Mouse (Mus musculus) left cerebral cortex, adult 8-10 months (tissue): ENCODE data around the gene Idh2. TPM values are rescaled to one million over a fixed set of nuclear protein-coding genes. Genes with fewer than 3 reads are reported as not detected.
"Not testable (repeated sequence)": the region's sequence is repeated elsewhere in the genome, so short reads cannot be mapped to it uniquely, and the experiment has no call there.

ENCODE experiments used
- DNase-seq, 2 experiments: peaks; one replicate each; pipeline ENCODE4 v3.0.0; 2022; ENCODE audit warnings: low spot score in 2 of 2
- total RNA-seq, 4 experiments: library from RNA; stranded (reverse); gene quantifications; 2 replicates each; pipeline ENCODE4 v1.2.4; 2022

Gene Idh2
- total RNA-seq, 4 experiments from 2014 or later: 61.7 to 68.1 (median 64.0) TPM

DNA sequence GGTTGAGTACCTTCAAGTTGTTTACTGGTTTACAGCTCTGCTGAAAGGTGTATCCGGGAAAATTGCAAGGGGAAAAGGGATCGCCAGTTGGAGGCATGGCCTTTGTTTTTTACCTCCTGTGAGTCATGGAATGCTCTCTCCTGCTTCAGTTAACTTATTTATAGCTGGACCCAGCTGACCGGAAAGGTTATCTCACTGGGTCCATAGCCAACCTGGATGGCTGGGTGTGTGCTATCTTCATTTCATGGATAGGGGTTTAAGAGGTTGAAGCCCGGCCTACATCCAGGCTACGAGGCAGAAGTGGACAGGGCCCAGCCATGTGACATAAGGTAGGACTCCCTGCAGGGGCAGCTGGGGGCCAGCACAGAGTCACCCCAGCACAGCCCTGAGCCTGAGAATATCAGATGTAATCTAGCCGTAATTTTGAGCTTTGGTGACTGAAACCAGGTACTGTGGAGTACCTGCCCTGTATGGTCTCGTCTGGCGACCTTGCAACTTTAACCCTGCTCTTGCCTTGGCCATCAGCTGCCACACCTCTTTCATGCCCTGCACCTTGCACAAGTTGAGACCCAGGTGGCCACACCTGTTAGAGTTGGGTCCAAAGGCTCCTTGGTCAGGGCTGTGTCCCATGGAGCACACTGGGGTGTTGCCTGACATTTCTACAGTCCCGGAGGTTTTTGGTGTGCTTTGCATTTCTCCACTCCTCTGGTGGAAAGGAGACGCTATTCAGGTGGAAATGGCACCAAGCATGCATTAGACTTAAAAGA is 55.0 kb downstream of the Idh2 start:
- no peak for DNase-seq

DNA sequence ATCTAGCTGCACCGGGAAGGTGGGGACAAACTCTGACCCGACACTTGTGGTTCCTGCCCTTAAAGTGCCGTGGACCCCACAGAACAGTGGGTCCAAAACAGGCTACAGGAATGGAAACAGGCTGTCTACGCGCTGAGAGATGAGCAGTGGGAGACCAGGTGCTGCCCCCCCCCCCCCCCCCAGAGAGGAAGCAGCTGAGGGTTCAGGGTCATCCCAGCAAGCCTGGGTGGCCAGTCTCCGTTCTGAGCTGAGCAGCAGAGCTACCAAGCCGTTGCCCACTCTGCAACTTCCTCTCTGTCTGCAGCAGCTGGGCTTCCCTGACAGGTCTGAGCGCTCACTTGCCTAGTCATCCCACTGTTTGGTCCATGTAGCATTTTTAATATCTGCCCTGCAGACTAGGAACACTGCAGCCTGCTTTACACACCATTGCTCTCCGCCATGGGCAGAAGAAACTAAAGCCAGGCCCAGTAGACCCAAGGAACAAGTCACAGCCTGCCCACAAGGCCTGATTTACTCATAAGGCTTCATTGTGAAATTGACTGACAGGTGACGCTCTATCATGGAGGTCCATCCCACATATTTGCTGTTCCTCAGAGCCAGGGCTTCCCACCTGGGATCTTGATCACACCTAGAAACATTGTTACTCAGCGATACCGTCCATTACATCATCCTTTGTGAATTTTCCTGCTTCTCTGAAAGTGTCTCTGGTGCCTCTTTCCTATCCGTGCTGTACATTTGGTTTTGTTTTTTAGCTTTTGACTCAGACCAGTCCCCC is 55.9 kb downstream of the Idh2 start:
- DNase-seq: no peak

DNA sequence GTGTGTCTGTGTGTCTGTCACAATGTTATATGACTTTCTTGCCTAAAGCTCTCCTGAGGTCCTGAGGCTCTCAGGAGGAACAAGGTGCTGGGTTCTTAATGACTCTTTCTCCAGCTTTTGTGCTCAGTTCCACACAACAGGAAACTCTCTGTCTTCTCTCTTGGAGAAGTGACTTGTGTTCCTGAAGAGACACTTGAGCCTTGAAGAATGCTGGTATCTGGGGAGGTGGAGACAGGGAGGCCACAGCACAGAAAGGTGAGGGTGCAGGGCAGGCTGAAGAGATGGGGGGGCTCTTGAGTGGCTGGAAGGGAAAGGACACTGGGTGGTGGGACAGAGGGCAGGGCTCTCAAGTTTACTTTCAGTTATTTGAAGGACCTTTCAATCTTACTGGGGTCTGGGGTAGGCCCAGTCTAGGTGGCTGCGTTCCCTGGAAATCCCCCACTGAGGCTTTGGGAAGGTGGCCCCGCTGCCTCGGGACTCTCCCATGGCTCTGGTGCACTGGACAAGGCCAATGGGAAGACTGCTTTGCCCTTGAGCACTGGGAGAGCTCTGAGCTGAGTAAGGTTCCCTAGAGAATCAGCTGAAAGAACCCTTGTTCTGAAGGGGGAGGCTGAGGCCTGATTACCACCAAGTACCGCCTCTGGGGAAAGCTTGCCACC is 56.7 kb downstream of the Idh2 start:
- no peak for DNase-seq

DNA sequence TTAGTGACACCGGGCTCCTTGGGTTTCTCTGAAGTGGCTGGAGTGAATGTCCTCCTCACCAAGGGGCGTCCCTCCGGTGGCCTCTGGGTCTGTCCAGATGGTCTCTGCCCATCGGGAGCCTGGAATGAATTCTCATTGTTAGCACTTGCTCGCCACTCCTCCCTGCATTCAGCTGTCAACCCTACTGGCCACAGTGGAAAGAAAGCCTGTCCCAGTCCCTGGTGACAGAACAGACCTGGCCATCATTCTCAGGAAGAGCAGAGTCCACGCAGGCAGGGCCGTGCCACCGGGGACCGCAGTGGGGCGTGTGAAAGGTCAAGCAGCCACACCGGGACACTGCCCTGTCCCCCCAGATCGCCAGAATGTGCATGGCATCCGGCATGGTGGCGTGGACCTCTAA is 57.4 kb downstream of the Idh2 start:
- no peak for DNase-seq

DNA sequence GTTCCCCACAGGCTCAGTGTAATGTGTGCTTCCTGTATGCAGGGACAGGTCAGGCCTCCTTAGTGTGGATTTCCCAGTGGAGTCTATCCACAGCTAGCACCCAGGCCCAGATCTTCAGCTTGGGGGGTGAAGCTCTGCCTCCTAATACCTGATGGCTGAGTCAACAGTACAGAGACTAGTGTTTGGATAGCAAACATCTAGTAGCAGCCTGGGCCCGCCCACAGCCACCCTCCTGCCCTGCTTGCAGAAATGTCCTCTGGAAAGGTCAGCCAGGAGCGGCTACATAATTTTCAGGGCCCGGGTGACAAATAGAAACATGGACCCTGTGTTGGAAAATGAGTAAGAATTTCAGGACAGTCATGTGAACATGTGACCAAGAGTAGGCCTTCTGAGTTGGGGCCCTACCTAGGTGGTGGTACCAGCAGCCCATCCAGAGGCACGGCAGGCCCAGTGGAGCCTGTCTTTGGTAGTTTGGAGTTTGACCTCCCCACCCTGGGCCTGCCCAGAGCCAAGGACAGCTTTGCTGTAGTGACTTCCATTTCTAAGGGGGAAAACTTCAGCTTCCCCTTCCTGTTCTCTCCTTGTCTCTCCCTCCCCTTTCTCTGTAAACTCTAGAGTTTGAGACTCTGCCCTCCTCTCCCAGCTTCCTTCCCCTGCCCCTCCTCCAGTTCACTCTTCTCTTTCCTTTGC is 58.0 kb downstream of the Idh2 start:
- DNase-seq: no peak

DNA sequence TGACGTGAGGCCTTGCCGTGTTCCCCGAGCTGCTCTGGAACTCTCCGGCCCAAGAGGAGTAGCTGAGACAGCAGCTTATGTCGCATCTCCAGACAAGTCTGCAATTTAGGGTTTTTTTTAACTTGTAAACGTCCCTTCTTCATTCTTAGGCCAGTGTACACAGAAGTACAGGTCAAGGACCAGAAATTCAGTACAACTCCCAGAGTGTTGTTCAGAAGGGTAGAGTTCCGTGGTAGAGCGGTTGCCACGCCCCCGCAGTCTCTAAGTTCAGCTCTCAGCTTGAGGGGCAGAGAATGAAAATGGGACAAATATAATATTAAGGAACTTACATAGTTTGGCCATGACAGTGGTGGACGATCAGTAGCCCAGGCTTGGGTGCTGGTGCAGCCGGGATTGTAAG is 59.4 kb downstream of the Idh2 start:
- DNase-seq: no peak

DNA sequence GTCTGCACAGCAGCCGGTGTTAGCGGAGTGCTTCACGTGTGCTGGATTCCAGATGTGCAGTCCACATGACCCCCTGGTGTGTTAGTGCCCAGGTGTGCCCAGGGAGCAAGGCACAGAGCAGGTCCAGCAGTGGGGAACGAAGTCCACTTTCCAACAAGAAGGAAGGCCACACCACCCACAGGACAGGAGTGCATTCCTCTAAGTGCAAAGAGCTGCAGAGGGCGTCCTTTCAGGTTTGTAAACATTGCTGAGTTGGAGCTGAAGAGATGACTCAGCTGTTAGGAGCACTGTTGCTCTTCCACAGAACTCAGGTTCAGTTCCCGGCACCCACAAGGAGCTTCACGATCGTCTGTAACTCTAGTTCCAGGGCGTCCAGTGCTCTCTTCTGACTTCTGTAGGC is 62.0 kb downstream of the Idh2 start:
- DNase-seq: no peak

DNA sequence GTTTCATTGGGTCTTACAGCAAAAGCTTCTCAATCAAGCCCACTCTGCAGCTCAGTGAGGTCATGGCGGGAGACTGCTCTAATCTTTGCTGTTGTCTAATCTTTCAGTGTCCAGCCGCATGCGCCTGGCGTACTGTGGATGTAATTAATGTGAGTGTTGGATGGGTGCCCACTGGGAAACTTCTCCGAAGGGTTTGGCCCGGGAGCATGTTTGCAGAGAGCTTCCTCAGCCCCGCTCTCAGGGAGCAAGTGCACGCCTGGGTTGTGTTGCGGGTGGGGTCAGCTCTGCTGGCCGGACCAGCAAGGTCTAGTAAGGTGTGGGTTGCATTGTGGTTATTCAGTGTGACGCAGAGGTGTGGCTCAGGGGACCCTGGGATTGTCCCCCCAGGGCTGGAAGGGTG is 62.9 kb downstream of the Idh2 start:
- DNase-seq: no peak

DNA sequence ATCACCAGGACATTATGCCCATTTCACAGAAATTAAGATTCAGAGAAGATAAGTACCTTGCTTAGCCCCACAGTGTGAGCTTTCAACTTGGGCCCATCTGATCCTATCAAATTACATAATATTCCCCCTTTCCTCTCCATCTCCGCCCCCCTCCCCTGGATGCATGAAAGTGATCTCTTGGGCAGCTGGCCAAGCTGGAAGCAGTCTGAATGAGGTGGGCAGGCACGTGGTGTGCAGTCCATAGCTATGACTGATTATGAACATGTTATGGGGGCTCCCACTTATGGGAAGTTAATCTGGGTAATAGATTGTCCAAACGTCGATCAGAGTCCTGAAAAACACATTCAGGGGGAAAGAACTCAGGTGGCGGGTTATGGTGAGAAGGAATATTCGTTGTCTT is 63.4 kb downstream of the Idh2 start:
- DNase-seq: no peak

DNA sequence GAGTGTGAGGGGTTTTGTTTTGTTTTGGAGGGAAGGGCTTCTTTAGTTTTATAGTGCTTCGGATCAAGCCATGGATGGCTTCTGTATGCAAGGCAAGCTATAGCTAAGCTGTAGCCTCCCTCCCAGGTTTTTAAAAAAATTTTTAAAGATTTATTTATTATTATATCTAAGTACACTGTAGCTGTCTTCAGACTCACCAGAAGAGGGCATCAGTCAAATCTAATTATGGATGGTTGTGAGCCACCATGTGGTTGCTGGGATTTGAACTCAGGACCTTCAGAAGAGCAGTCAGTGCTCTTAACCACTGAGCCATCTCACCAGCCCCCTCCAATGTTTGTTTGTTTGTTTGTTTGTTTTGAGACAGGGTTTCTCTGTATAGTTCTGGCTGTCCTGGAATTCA is 64.8 kb downstream of the Idh2 start:
- DNase-seq: not testable (repeated sequence)

DNA sequence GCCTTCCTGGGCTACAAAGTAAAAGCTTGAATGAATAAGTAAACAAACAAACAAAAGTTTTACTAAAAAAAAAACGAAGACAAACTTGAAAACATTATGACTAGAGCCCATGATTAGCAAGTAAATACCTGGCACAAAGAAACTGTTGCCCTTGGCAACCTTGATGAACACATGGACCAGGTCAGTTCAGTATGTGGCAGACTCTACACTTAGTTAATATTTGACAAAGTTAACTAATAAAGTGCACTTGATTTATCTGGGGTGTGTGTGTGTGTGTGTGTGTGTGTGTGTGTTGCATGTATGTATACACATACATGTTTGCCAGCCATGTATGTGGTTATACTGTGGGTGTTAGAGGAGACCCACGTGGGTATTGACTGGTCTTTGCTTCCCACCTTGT is 65.4 kb downstream of the Idh2 start:
- no peak for DNase-seq

DNA sequence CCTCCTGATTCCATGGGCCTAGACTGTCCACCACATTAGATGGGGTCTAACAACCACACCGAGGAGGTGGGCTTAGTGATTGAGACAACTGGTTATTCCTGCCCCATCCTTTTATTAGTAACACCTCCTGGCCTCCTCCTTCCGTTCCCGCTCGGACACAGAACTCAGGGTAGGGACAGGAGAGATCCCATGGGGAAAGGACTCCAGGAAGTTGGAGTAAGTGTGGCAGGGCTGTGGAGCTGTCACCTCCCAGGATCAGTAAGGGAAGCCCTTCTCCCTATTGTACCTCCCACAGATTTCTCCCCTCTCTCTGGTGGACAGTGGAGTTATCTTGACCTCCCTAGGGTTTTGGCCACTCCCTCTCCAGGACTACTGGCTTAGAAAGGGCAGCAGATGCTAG is 68.2 kb downstream of the Idh2 start:
- DNase-seq: no peak

Other genes with a start within 250 kb of the Idh2 start
- gene Ap3s2, start 194.7 kb downstream of the Idh2 start, total RNA-seq: 10 to 100 TPM; 42.3 to 48.8 (median 44.4) TPM
- gene Arpin, start 180.0 kb downstream of the Idh2 start, total RNA-seq: 10 to 100 TPM; 15.1 to 21.3 (median 16.1) TPM
- gene Zfp710, start 90.6 kb downstream of the Idh2 start, total RNA-seq: 10 to 100 TPM; 20.9 to 22.8 (median 21.8) TPM
- 10 to 100 TPM; 18.6 to 22.7 (median 20.6) TPM for gene Sema4b, start 71.4 kb upstream of the Idh2 start, total RNA-seq
- gene Cib1, start 117.4 kb upstream of the Idh2 start, total RNA-seq: 10 to 100 TPM; 19.7 to 26.3 (median 25.2) TPM
- gene Gdpgp1, start 117.5 kb upstream of the Idh2 start, total RNA-seq: 1 to 10 TPM; 5.9 to 6.8 (median 6.6) TPM
- gene Ttll13, start 131.0 kb upstream of the Idh2 start, total RNA-seq: 1 to 10 TPM; 1.5 to 2.7 (median 2.1) TPM
- gene Ngrn, start 145.8 kb upstream of the Idh2 start, total RNA-seq: 10 to 100 TPM; 40.5 to 43.0 (median 41.7) TPM
- 10 to 100 TPM; 17.2 to 24.6 (median 21.3) TPM for gene Vps33b, start 154.3 kb upstream of the Idh2 start, total RNA-seq
- gene Prc1, start 179.1 kb upstream of the Idh2 start, total RNA-seq: 1 to 10 TPM in 3 of 4 experiments, under 1 TPM in 1; 0.51 to 1.8 (median 1.7) TPM
- gene Rccd1, start 209.1 kb upstream of the Idh2 start, total RNA-seq: 10 to 100 TPM; 16.3 to 21.7 (median 18.0) TPM
- gene Unc45a, start 225.6 kb upstream of the Idh2 start, total RNA-seq: 10 to 100 TPM; 40.2 to 43.7 (median 42.4) TPM
- gene Hddc3, start 227.7 kb upstream of the Idh2 start, total RNA-seq: 10 to 100 TPM; 50.5 to 63.4 (median 57.2) TPM